Mouse (Mus musculus) CH12.LX (cell line): ENCODE results near the gene Xpnpep2.

Experiments
- CTCF ChIP-seq, 2 experiments: IDR thresholded peaks in 1 of 2; conservative IDR thresholded peaks in 1 of 2; 2 replicates each; pipeline ENCODE4 v1.5.1; 2011 to 2012; ENCODE audit warnings: low read depth in 2 of 2, low read length in 2 of 2, improper control_type of control experiment in 1 of 2, inconsistent platforms in 1 of 2, mild to moderate bottlenecking in 1 of 2, moderate library complexity in 1 of 2
- JUND ChIP-seq: conservative IDR thresholded peaks from 2 replicates; pipeline ENCODE4 v1.6.1; 2011; ENCODE audit warnings: low read depth, low read length, improper control_type of control experiment
- MAX ChIP-seq: IDR thresholded peaks from 2 replicates; pipeline ENCODE4 v1.6.1; 2011; ENCODE audit warnings: low read length, improper control_type of control experiment
- MEF2A ChIP-seq: IDR thresholded peaks from 2 replicates; pipeline ENCODE4 v1.6.1; 2014; ENCODE audit warnings: low read depth, mild to moderate bottlenecking, inconsistent platforms, low read length, improper control_type of control experiment, borderline replicate concordance
- POLR2A ChIP-seq: IDR thresholded peaks from 2 replicates; pipeline ENCODE4 v1.6.1; 2011; ENCODE audit warnings: low read depth, mild to moderate bottlenecking, improper control_type of control experiment, low read length
- POLR2AphosphoS2 ChIP-seq: IDR thresholded peaks from 2 replicates; pipeline ENCODE4 v1.6.1; 2011; ENCODE audit warnings: low read depth, low read length, improper control_type of control experiment
- SMC3 ChIP-seq: IDR thresholded peaks from 2 replicates; pipeline ENCODE4 v1.6.1; 2011; ENCODE audit warnings: low read depth, low read length, improper control_type of control experiment
- TCF12 ChIP-seq: IDR thresholded peaks from 2 replicates; pipeline ENCODE4 v1.6.1; 2014; ENCODE audit warnings: low read depth, mild to moderate bottlenecking, inconsistent platforms, low read length, improper control_type of control experiment
- USF1 ChIP-seq: IDR thresholded peaks from 2 replicates; pipeline ENCODE4 v1.6.1; 2014; ENCODE audit warnings: low read depth, mild to moderate bottlenecking, inconsistent platforms, low read length, improper control_type of control experiment
- USF2 ChIP-seq: conservative IDR thresholded peaks from 2 replicates; pipeline ENCODE4 v1.6.1; 2011; ENCODE audit warnings: low read depth, low read length, improper control_type of control experiment
- ZNF384 ChIP-seq: IDR thresholded peaks from 2 replicates; pipeline ENCODE4 v1.6.1; 2012; ENCODE audit warnings: low read depth, low read length, improper control_type of control experiment, inconsistent platforms

- no peak for TF ChIP-seq CTCF (conservative IDR thresholded peaks at IDR 0.05 in 1 of 2, IDR thresholded peaks at IDR 0.05 in 1 of 2; ENCODE audit: low read depth in 2 of 2, low read length in 2 of 2)
- no peak for TF ChIP-seq TCF12
- no peak for TF ChIP-seq ZNF384
- TF ChIP-seq POLR2A, result no peak
- TF ChIP-seq SMC3, result no peak
- no peak for TF ChIP-seq USF1
- no peak for TF ChIP-seq JUND
- TF ChIP-seq POLR2AphosphoS2, result no peak
- TF ChIP-seq USF2, result no peak
- no peak for TF ChIP-seq MAX
- TF ChIP-seq MEF2A, result no peak
These were observed 36.6 kb upstream of the Xpnpep2 start for GRCm38 (mm10) chrX:48071961-48072360.
